Mouse (Mus musculus) midbrain, postnatal 0 days (tissue): ENCODE data around the gene Tex48. TPM values are rescaled to one million over a fixed set of nuclear protein-coding genes. Genes with fewer than 3 reads are reported as not detected.

Experiments used
- ATAC-seq: fragments of 200-750 bp; cut with Nextera tagmentation; 2 replicates; pipeline ENCODE4 v1.8.0; 2017; ENCODE audit warnings: moderate number of reproducible peaks, mild to moderate bottlenecking, moderate TSS enrichment, moderate library complexity; ENCODE audit not compliant: low FRiP score
- DNase-seq: peaks from one replicate; pipeline ENCODE4 v3.0.0-alpha.2; 2015; ENCODE audit warnings: low spot score
- H3K27ac ChIP-seq: fragments of 300-500 bp; sonication (generic); 2 replicates; pipeline ENCODE4 v1.5.1; 2014; ENCODE audit warnings: low read depth, mild to moderate bottlenecking, low read length, mixed read lengths
- H3K27me3 ChIP-seq: fragments of 300-500 bp; sonication (generic); 2 replicates; pipeline ENCODE4 v1.6.1; 2014; ENCODE audit warnings: low read length, control low read depth, mixed read lengths; ENCODE audit not compliant: insufficient read depth
- H3K36me3 ChIP-seq: fragments of 300-500 bp; sonication (generic); 2 replicates; pipeline ENCODE4 v1.6.1; 2014; ENCODE audit warnings: low read length, control low read depth, mixed read lengths; ENCODE audit not compliant: insufficient read depth
- H3K4me1 ChIP-seq: fragments of 300-500 bp; sonication (generic); 2 replicates; pipeline ENCODE4 v1.6.1; 2014; ENCODE audit warnings: mild to moderate bottlenecking, control low read depth, antibody characterized with exemption, low read length, mixed read lengths; ENCODE audit not compliant: insufficient read depth
- H3K4me2 ChIP-seq: fragments of 300-500 bp; sonication (generic); 2 replicates; pipeline ENCODE4 v1.6.1; 2014; ENCODE audit warnings: low read depth, mild to moderate bottlenecking, low read length, mixed read lengths; ENCODE audit not compliant: poor library complexity, severe bottlenecking
- H3K4me3 ChIP-seq: fragments of 300-500 bp; sonication (generic); 2 replicates; pipeline ENCODE4 v1.5.1; 2014; ENCODE audit warnings: low read depth, mild to moderate bottlenecking, low read length, moderate library complexity
- H3K9ac ChIP-seq: fragments of 300-500 bp; sonication (generic); replicated peaks from 2 replicates; pipeline ENCODE4 v1.6.1; 2014; ENCODE audit warnings: mild to moderate bottlenecking, low read length, moderate library complexity, mixed read lengths; ENCODE audit not compliant: poor library complexity, severe bottlenecking
- H3K9me3 ChIP-seq: fragments of 300-500 bp; sonication (generic); 2 replicates; pipeline ENCODE4 v1.6.1; 2016; ENCODE audit warnings: low read length, control low read depth
- CTCF ChIP-seq: IDR thresholded peaks from 2 replicates; pipeline ENCODE4 v1.5.1; 2016; ENCODE audit warnings: antibody characterized with exemption, mild to moderate bottlenecking
- WGBS: fragments of 180-500 bp; shearing (Covaris S2); extraction: QIAGEN DNeasy Blood & Tissue Kit; methylation state at CpG from one replicate; pipeline ENCODE4 v1.1.7; 2014; 5-methylcytosine and 5-hydroxymethylcytosine counted together
- polyA plus RNA-seq: library from polyadenylated mRNA; unstranded; fragments of >200 nt; fragmentation: Nextera tagmentation; extraction: Ambion mirVana; gene quantifications from 2 replicates; pipeline ENCODE4 v1.2.1, GENCODE M21; 2015
- total RNA-seq: library from RNA; depleted of rRNA; stranded (reverse); fragments of >200 nt; gene quantifications from 2 replicates; pipeline ENCODE4 v1.2.3, GENCODE M21; 2014

Gene Tex48
- total and polyA plus RNA-seq, 2 experiments from 2014 or later: not detected

- H3K27me3 ChIP-seq: no peaks in the 10 kb centered on the region
- DNase-seq (no peak), ATAC-seq (no peak)
- H3K9ac ChIP-seq: no peak overlapping the region
- TF ChIP-seq CTCF: no peak
- H3K27ac ChIP-seq: no peak overlapping the region
- H3K9me3 ChIP-seq: no peaks in the 10 kb centered on the region
- no peaks in the 10 kb centered on the region for H3K36me3 ChIP-seq
- no peak overlapping the region for H3K4me3 ChIP-seq
- no peaks in the 10 kb centered on the region for H3K4me1 ChIP-seq
- no peak overlapping the region for H3K4me2 ChIP-seq
- 79% methylated on average over 5 of the region's 5 CpGs for WGBS
Observed at GRCm38 (mm10) chr4:63594459-63595110, 27.6 kb downstream of the Tex48 start.

GRCm38 (mm10) chr4:63590538-63590937 is 31.7 kb downstream of the Tex48 start:
- WGBS: 86% methylated on average over 4 of the region's 4 CpGs
- no peak overlapping the region for H3K4me2 ChIP-seq
- no peaks in the 10 kb centered on the region for H3K9me3 ChIP-seq
- H3K4me3 ChIP-seq: no peak overlapping the region
- H3K36me3 ChIP-seq: no peaks in the 10 kb centered on the region
- H3K4me1 ChIP-seq: no peaks in the 10 kb centered on the region
- no peak overlapping the region for H3K9ac ChIP-seq
- no peak for DNase-seq
- no peak for ATAC-seq
- H3K27me3 ChIP-seq: no peaks in the 10 kb centered on the region
- H3K27ac ChIP-seq: no peak overlapping the region
- TF ChIP-seq CTCF: no peak

- no peak for TF ChIP-seq CTCF
- H3K9ac ChIP-seq: no peak overlapping the region
- H3K4me1 ChIP-seq: no peaks in the 10 kb centered on the region
- no peaks in the 10 kb centered on the region for H3K27me3 ChIP-seq
- no peak for ATAC-seq
- no peak overlapping the region for H3K27ac ChIP-seq
- H3K9me3 ChIP-seq: no peaks in the 10 kb centered on the region
- no peak for DNase-seq
- H3K36me3 ChIP-seq: no peaks in the 10 kb centered on the region
- no peak overlapping the region for H3K4me3 ChIP-seq
- WGBS: 88% methylated on average over 7 of the region's 7 CpGs
- no peak overlapping the region for H3K4me2 ChIP-seq
Observed at GRCm38 (mm10) chr4:63589987-63590386, 32.2 kb downstream of the Tex48 start.

- no peak overlapping the region for H3K9ac ChIP-seq
- no peak for ATAC-seq
- no peaks in the 10 kb centered on the region for H3K27me3 ChIP-seq
- H3K27ac ChIP-seq: no peak overlapping the region
- no peak overlapping the region for H3K4me3 ChIP-seq
- H3K4me1 ChIP-seq: no peaks in the 10 kb centered on the region
- TF ChIP-seq CTCF: no peak
- no peak overlapping the region for H3K4me2 ChIP-seq
- DNase-seq: no peak
- H3K9me3 ChIP-seq: no peaks in the 10 kb centered on the region
- no peaks in the 10 kb centered on the region for H3K36me3 ChIP-seq
- WGBS: 83% methylated on average over 2 of the region's 2 CpGs
Observed at GRCm38 (mm10) chr4:63586240-63586639, 36.0 kb downstream of the Tex48 start.

- Histone ChIP-seq H3K27ac (no peak overlapping the region), H3K4me1 (peaks cover 3% of the 10 kb centered on the region; the same call in 1 of the 2 replicates), H3K9ac (no peak overlapping the region), H3K36me3 (no peaks in the 10 kb centered on the region), H3K9me3 (no peaks in the 10 kb centered on the region), H3K4me3 (no peak overlapping the region), H3K4me2 (no peak overlapping the region), H3K27me3 (no peaks in the 10 kb centered on the region)
- no peak for DNase-seq
- no peak for ATAC-seq
- WGBS: 78% methylated on average over 10 of the region's 10 CpGs
- no peak for TF ChIP-seq CTCF
Observed at GRCm38 (mm10) chr4:63585216-63585615, 37.0 kb downstream of the Tex48 start.

- Histone ChIP-seq H3K4me2 (no peak overlapping the region), H3K9me3 (no peaks in the 10 kb centered on the region), H3K27ac (no peak overlapping the region), H3K4me1 (peaks cover 11% of the 10 kb centered on the region; the same call in 1 of the 2 replicates), H3K9ac (no peak overlapping the region), H3K36me3 (no peaks in the 10 kb centered on the region), H3K4me3 (no peak overlapping the region), H3K27me3 (no peaks in the 10 kb centered on the region)
- DNase-seq (no peak), ATAC-seq (no peak)
- no peak for TF ChIP-seq CTCF
- WGBS: 68% methylated on average over 5 of the region's 5 CpGs
Observed at GRCm38 (mm10) chr4:63582580-63582979, 39.6 kb downstream of the Tex48 start.
